Mouse (Mus musculus) left cerebral cortex, adult 9 months (tissue): ENCODE data around the gene Otos.
A peak's percentile ranks its signal among the peaks of the same experiment; 100 is the strongest.

Experiments
- DNase-seq, 2 experiments: peaks; one replicate each; pipeline ENCODE4 v3.0.0; 2022; ENCODE audit warnings: low spot score in 2 of 2

Gene Otos

GRCm38 (mm10) chr1:92611008-92611407 lies 37.6 kb downstream of the Otos start:
- peak in 1 of 2 experiments; percentile 67 for DNase-seq

- no peak for DNase-seq
These were observed 40.9 kb downstream of the Otos start for GRCm38 (mm10) chr1:92607711-92608110.

GRCm38 (mm10) chr1:92605482-92605881 lies 43.2 kb downstream of the Otos start, which contains the start of gene Olfr1410:
Gene Olfr1410 (plus strand): TSS chr1:92605782.
- DNase-seq: no peak

- no peak for DNase-seq
These were observed 52.6 kb downstream of the Otos start for GRCm38 (mm10) chr1:92596019-92596418.
